Mouse (Mus musculus): Measurements from ENCODE around the gene Adam10. TPM values are rescaled to one million over a fixed set of nuclear protein-coding genes. Genes with fewer than 3 reads are reported as not detected.

Gene Adam10
- total RNA-seq, 2 experiments from 2014 or later, result 67.1 to 71.2 TPM

- Histone ChIP-seq H3K4me3 (no peak overlapping the region), H3K27ac (no peak overlapping the region)
- no peak for TF ChIP-seq CTCF (conservative IDR thresholded peaks at IDR 0.05)
- no peak for DNase-seq (ENCODE audit: low spot score in 2 of 2)
Measured at GRCm38 (mm10) chr9:70751504-70752222, 72.9 kb downstream of the Adam10 start.

- H3K4me3 ChIP-seq, result no peak overlapping the region
- no peak overlapping the region for H3K27ac ChIP-seq
- TF ChIP-seq CTCF (conservative IDR thresholded peaks at IDR 0.05), result no peak
- DNase-seq (ENCODE audit: low spot score in 2 of 2), result no peak
Measured at GRCm38 (mm10) chr9:70760974-70761373, 82.2 kb downstream of the Adam10 start.

- TF ChIP-seq CTCF (conservative IDR thresholded peaks at IDR 0.05), result no peak
- no peak overlapping the region for H3K27ac ChIP-seq
- no peak overlapping the region for H3K4me3 ChIP-seq
- no peak for DNase-seq (ENCODE audit: low spot score in 2 of 2)
Measured at GRCm38 (mm10) chr9:70775517-70775916, 96.7 kb downstream of the Adam10 start.

GRCm38 (mm10) chr9:70782191-70782590, 103.4 kb downstream of the Adam10 start:
- DNase-seq (ENCODE audit: low spot score in 2 of 2), result no peak
- TF ChIP-seq CTCF (conservative IDR thresholded peaks at IDR 0.05), result no peak
- no peak overlapping the region for H3K27ac ChIP-seq
- H3K4me3 ChIP-seq, result no peak overlapping the region

GRCm38 (mm10) chr9:70788705-70789104, 109.9 kb downstream of the Adam10 start:
- no peak for DNase-seq (ENCODE audit: low spot score in 2 of 2)
- no peak for TF ChIP-seq CTCF (conservative IDR thresholded peaks at IDR 0.05)
- Histone ChIP-seq H3K27ac (no peak overlapping the region), H3K4me3 (no peak overlapping the region)

GRCm38 (mm10) chr9:70790621-70791020, 111.8 kb downstream of the Adam10 start:
- Histone ChIP-seq H3K4me3 (no peak overlapping the region), H3K27ac (no peak overlapping the region)
- no peak for TF ChIP-seq CTCF (conservative IDR thresholded peaks at IDR 0.05)
- DNase-seq (ENCODE audit: low spot score in 2 of 2), result no peak

GRCm38 (mm10) chr9:70794643-70795438, 116.0 kb downstream of the Adam10 start:
- Histone ChIP-seq H3K4me3 (no peak overlapping the region), H3K27ac (no peak overlapping the region)
- no peak for DNase-seq (ENCODE audit: low spot score in 2 of 2)
- no peak for TF ChIP-seq CTCF (conservative IDR thresholded peaks at IDR 0.05)

GRCm38 (mm10) chr9:70795439-70795757, 116.6 kb downstream of the Adam10 start:
- no peak for TF ChIP-seq CTCF (conservative IDR thresholded peaks at IDR 0.05)
- Histone ChIP-seq H3K4me3 (no peak overlapping the region), H3K27ac (no peak overlapping the region)
- no peak for DNase-seq (ENCODE audit: low spot score in 2 of 2)

- no peak for DNase-seq (ENCODE audit: low spot score in 2 of 2)
- H3K27ac ChIP-seq, result no peak overlapping the region
- no peak overlapping the region for H3K4me3 ChIP-seq
- no peak for TF ChIP-seq CTCF (conservative IDR thresholded peaks at IDR 0.05)
Measured at GRCm38 (mm10) chr9:70800588-70801315, 122.0 kb downstream of the Adam10 start.

GRCm38 (mm10) chr9:70801761-70802160, 123.0 kb downstream of the Adam10 start:
- TF ChIP-seq CTCF (conservative IDR thresholded peaks at IDR 0.05), result no peak
- DNase-seq (ENCODE audit: low spot score in 2 of 2), result no peak
- H3K27ac ChIP-seq, result no peak overlapping the region
- H3K4me3 ChIP-seq, result no peak overlapping the region

GRCm38 (mm10) chr9:70802816-70803215, 124.0 kb downstream of the Adam10 start:
- no peak for DNase-seq (ENCODE audit: low spot score in 2 of 2)
- H3K27ac ChIP-seq, result no peak overlapping the region
- H3K4me3 ChIP-seq, result no peak overlapping the region
- no peak for TF ChIP-seq CTCF (conservative IDR thresholded peaks at IDR 0.05)

GRCm38 (mm10) chr9:70806069-70806468, 127.3 kb downstream of the Adam10 start:
- TF ChIP-seq CTCF (conservative IDR thresholded peaks at IDR 0.05), result no peak
- DNase-seq (ENCODE audit: low spot score in 2 of 2), result no peak
- no peak overlapping the region for H3K27ac ChIP-seq
- H3K4me3 ChIP-seq, result no peak overlapping the region

GRCm38 (mm10) chr9:70807714-70808113, 128.9 kb downstream of the Adam10 start:
- no peak for DNase-seq (ENCODE audit: low spot score in 2 of 2)
- Histone ChIP-seq H3K4me3 (no peak overlapping the region), H3K27ac (no peak overlapping the region)
- TF ChIP-seq CTCF (conservative IDR thresholded peaks at IDR 0.05), result no peak
